Mouse (Mus musculus) R1 (cell line): ENCODE results near the gene Batf3.

Source experiments
- DNase-seq: peaks from one replicate; pipeline ENCODE4 v3.0.0-alpha.2; 2018; ENCODE audit warnings: low read depth, low spot score

The Batf3 gene

GRCm38 (mm10) chr1:191086304-191086878, 11.3 kb upstream of the Batf3 start:
- no peak for DNase-seq

GRCm38 (mm10) chr1:191086960-191087359, 10.7 kb upstream of the Batf3 start:
- DNase-seq = no peak

DNA sequence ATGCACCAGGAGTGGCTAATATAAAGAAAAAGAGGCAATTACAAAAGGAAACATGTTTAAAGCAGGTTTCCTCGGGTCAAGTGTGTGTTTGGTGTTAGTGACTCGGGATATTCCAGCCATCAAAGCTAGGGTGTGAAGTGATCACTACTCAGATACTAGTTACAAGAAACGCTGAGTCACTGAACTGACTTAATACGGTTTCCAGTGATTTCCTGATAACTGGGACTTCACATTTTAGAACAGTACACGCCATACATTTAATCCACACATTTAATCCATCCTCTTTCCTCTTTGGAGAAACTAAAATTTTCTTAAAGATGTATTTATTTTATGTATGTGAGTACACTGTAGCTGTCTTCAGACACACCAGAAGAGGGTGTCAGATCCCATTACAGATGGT, 9.7 kb upstream of the Batf3 start:
- no peak for DNase-seq

DNA sequence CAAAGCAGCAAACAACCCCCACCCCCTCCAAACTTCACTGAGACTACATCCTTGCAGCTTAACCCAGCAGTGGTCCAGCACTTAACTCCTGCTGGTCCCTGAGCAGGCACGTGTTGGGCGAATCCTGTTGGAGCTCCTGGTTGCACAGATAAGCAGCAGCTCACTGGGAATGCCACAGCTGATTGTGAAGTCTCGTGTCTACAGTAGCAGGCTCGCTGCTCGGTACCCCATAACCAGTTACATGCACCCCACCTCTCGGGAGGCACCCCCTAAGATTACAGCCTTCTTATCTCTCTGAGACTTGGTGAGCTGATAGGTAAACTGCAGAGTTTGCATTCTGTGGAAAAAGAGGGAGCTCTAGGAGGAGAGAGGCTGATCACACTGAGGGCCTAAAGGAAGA, 8.3 kb upstream of the Batf3 start:
- no peak for DNase-seq

DNA sequence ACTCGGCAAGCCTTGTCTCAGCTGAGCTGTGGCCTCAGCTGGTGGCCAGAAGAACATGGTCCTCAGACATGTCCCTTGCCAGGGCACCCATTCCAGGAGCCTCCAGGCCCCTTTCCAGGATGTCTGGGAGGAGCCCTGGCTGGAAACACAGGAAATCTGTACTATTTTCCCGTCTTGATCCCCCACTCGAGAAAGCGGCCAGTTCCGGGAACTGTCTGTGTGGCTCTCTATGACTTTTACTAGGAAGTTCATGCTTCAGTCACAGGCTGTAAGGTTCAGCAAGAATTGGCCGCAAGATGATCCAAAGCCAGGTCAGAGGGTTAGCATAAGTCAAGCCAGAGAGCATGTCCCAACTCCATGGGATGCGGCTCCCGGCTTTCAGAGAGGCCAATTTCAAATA, 5.6 kb upstream of the Batf3 start:
- no peak for DNase-seq

- DNase-seq = no peak
Measured at GRCm38 (mm10) chr1:191093578-191093977, 4.1 kb upstream of the Batf3 start.

DNA sequence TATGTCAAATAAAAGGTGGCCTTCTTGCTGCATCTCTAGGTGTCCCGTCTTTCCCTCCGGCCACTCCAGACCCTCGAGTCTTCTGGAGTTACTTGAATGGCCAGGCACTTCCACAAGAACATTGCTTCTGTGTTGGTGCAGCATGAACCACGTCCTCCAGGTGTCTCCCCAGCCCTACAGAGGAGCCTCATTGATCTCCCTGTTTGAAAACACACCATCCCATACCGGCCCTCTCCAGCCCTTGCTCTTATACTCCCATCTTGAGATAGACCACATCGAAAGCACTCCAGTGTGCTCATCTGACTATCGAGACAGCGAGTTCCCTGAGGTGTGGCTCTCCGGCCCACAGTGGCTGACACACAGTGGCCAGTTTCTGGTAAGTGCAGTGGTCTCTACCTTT, 2.6 kb upstream of the Batf3 start:
- no peak for DNase-seq

- no peak for DNase-seq
Measured at GRCm38 (mm10) chr1:191096871-191097681, 571 bp upstream of the Batf3 start.

DNA sequence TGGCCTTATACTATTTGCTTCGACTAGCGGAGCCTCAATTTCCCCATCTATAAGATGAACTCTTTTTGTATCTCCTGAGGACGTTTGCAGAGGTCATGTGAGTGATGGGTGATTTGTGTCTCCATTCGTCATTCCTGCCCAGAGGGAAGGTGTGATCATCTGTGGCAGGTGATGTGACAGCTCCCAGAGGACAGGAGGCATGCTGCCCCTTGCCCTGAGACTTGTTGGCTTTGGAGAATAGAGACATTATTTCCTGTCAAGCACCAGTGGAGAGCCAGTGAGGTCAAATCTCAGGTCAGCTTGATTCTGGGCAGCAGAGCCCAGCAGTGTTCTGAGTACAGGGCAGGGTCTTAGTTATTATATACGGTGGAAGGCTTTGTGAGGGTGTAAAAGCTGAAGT, 1.5 kb downstream of the Batf3 start:
- no peak for DNase-seq

DNA sequence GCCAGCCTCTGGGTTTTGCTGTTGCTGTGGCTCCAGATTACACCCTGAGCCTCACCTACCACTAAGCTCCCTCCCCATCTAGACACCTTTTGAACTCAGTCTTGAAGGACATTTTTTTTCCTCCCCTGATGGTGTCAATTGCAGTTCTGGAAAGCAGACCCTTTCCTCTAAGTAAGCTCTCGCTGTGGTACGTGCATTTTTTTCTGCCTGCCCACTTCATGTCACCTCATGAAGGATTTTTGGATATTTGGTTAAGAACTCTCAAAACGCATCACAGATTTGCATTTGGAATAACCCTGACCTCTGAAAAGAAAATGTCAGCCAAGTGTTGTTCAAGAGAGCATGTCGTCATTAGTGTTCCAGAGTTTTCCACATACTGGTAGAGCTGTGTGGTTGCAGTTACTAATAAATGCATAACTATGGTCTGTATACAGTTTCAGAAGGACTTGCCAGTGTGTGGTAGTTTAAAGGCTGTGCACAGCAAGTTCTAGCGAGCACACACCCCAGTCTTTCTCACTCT, 2.2 kb downstream of the Batf3 start:
- DNase-seq = no peak

DNA sequence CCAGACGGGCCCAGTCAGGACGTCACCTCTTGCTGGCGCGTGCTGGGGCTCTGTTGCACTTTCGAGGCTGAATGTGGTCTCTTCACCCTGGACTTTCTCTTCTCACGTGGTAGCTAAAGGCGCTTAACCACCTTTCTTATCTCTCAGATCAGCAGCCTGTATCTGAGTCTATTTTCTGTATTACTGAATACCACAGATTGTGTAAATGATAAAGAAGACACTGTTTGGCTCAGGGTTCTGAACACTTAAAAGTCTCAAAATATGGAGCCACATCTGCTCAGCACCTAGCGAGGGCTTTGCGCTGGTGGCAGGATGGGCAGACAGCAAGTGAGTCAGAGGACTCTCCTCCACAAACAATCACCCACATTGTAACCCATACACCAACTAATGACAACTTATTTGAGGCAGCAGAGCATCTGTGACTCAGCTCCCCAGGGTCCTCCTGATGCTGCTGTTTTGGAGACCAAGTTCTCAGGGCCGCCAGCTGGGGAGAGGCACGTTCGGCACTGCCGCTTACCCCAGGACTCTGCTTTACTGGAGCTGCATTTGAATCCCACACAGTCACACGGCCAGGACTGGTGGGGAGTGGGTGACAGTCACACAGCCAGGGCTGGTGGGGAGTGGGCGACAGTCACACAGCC, 5.2 kb downstream of the Batf3 start:
- DNase-seq = no peak

- DNase-seq = no peak
Measured at GRCm38 (mm10) chr1:191105246-191105645, 7.6 kb downstream of the Batf3 start.

- no peak for DNase-seq
Measured at GRCm38 (mm10) chr1:191107306-191107705, 9.7 kb downstream of the Batf3 start.

GRCm38 (mm10) chr1:191109907-191110306, 12.3 kb downstream of the Batf3 start:
- DNase-seq = no peak

- DNase-seq = no peak
Measured at GRCm38 (mm10) chr1:191111146-191111545, 13.5 kb downstream of the Batf3 start.

GRCm38 (mm10) chr1:191114868-191115267, 17.2 kb downstream of the Batf3 start:
- DNase-seq = no peak

DNA sequence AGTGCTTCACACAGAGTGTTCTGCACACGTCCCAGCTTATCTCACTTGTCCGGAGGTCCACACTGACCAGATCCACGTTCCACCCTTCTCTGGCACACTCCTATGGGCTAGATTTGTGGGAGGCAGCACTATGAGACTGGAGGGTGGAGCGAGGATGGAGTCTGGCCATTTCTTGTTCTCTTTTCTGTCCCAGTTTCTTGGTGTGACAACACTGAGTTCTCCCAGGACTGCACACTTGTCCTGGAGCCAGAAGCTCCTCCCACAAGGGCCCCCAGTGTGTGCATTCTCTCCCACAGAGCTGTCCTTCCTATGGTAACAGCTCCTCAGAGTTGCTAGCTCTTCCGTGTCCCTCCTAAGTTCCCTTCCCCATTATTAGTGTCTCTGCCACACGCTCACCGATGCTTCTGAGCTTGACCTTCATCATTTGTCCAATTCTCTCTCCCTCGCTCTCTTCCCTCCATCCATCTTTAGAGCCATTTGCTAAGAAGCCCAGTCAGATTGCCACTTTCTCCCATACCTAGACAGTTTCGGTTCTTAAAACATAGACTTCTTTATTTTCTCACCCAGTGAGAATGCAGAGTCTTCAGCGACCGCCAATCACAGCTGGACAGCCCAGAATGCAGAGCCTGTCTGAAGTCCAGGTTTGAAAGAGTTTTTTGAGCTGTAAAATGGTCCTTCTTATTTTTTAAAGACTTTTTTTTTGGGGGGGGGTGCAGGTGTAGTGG, 18.0 kb downstream of the Batf3 start:
- DNase-seq = no peak

GRCm38 (mm10) chr1:191122744-191123143, 25.1 kb downstream of the Batf3 start:
- no peak for DNase-seq

- no peak for DNase-seq
Measured at GRCm38 (mm10) chr1:191123696-191124095, 26.0 kb downstream of the Batf3 start.

DNA sequence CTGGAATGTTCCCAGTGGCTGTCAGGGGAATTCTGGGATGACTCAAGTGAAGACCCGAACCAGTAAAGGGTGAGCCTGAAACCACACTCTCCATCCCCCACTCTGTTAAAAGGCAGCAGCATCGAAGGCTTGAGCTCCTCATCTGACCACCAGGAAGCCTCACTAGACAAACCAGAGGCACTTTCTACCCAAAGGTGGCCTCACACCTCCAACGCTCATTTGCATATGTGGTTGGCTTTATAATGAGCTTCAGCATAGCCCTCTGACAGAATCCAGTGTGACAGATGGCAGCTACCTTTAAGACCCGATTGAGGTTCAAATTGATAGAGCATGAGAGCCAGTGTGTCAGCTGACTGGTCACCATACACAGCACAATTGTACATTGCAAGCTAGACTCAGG, 26.6 kb downstream of the Batf3 start:
- no peak for DNase-seq

- peak; percentile 74 for DNase-seq
Measured at GRCm38 (mm10) chr1:191125811-191126638, 28.4 kb downstream of the Batf3 start.
